Mouse (Mus musculus) splenic B cell, adult 2 months (primary cell): ENCODE measurements around the gene Tacc2.
A peak's percentile ranks its signal among the peaks of the same experiment; 100 is the strongest.

Source experiments
- DNase-seq: peaks from one replicate; pipeline ENCODE4 v3.0.0-alpha.2; 2011; ENCODE audit warnings: low read depth, low spot score
- H3K27me3 ChIP-seq: 2 replicates; pipeline ENCODE4 v1.6.1; 2012; ENCODE audit warnings: mild to moderate bottlenecking, low read length, moderate library complexity, mixed read lengths; ENCODE audit not compliant: control insufficient read depth, poor library complexity, insufficient read depth, severe bottlenecking
- H3K36me3 ChIP-seq: 2 replicates; pipeline ENCODE4 v1.6.1; 2012; ENCODE audit warnings: mild to moderate bottlenecking, low read length, moderate library complexity, mixed read lengths; ENCODE audit not compliant: control insufficient read depth, poor library complexity, insufficient read depth, severe bottlenecking

Tacc2 gene

DNA sequence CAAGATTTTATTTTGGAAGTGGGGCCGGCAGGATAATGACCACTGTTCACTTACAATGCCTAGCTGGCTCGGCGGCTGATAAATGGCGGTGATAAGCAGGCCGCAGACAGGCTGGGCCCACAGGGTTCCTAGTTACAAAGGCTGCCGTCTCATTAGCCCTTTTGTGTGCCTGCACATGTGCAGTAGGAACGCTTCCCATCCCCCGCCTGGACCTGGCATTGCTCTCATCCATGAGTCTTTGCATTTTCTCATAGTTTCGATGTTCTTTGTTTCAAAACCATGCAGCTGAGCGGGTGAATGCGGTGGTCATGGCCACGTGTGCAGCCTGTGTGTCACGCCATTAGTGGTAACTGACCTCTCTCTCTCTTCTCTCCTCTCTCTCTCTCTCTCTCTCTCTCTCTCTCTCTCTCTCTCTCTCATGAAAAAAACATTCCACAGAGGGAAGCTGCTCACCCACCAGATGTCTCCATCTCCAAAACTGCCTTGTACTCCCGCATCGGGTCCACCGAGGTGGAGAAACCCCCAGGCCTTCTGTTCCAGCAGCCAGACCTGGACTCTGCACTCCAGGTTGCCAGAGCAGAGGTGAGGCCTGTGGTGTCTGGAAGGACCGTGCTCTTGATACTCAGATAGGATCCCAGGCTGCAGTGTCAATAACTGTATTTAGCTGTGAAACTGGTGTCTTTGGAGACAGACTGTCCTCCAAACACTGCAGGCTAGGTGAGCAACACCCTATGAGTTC lies 173.7 kb downstream of the Tacc2 start:
- DNase-seq = no peak

GRCm38 (mm10) chr7:130751678-130752077 lies 174.4 kb downstream of the Tacc2 start:
- no peak for DNase-seq
- H3K36me3 ChIP-seq = no peaks in the 10 kb centered on the region
- no peaks in the 10 kb centered on the region for H3K27me3 ChIP-seq

More for the DNA sequence above, 173.7 kb downstream of the Tacc2 start:
- Histone ChIP-seq H3K27me3 (no peaks in the 10 kb centered on the region), H3K36me3 (no peaks in the 10 kb centered on the region)

DNA sequence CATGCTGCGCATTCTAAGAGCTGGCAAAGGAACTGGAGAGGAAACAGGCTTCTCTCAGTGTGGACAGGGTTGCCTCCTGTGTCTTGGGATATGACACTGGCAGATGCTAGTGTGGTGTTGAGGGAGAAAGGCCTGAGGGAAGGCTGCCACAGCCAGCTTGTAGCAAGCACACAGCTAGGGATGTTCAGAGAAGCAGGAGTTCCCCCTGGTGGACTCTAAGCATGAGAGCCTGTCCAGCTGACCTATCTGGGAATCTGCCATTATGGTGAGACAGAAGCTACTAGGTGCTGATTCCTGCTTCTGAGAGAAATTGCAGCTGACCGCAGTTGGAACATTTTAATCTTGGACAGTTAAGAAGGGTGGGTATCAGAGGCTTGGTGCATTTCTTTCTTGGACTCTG lies 177.6 kb downstream of the Tacc2 start:
- Histone ChIP-seq H3K27me3 (no peaks in the 10 kb centered on the region), H3K36me3 (no peaks in the 10 kb centered on the region)
- DNase-seq = no peak

- no peak for DNase-seq
- Histone ChIP-seq H3K36me3 (no peaks in the 10 kb centered on the region), H3K27me3 (no peaks in the 10 kb centered on the region)
Observed at GRCm38 (mm10) chr7:130756343-130756835, 179.2 kb downstream of the Tacc2 start.

GRCm38 (mm10) chr7:130757326-130757865 lies 180.2 kb downstream of the Tacc2 start:
- no peak for DNase-seq

GRCm38 (mm10) chr7:130762071-130762897 lies 185.0 kb downstream of the Tacc2 start:
- Histone ChIP-seq H3K27me3 (no peaks in the 10 kb centered on the region), H3K36me3 (no peaks in the 10 kb centered on the region)
- peak; percentile 69 for DNase-seq

More at GRCm38 (mm10) chr7:130757326-130757865, 180.2 kb downstream of the Tacc2 start:
- H3K27me3 ChIP-seq = no peaks in the 10 kb centered on the region
- no peaks in the 10 kb centered on the region for H3K36me3 ChIP-seq

GRCm38 (mm10) chr7:130764160-130764559 lies 186.9 kb downstream of the Tacc2 start:
- DNase-seq = no peak
- no peaks in the 10 kb centered on the region for H3K27me3 ChIP-seq
- no peaks in the 10 kb centered on the region for H3K36me3 ChIP-seq

GRCm38 (mm10) chr7:130766411-130767170 lies 189.4 kb downstream of the Tacc2 start:
- Histone ChIP-seq H3K36me3 (no peaks in the 10 kb centered on the region), H3K27me3 (no peaks in the 10 kb centered on the region)
- no peak for DNase-seq

DNA sequence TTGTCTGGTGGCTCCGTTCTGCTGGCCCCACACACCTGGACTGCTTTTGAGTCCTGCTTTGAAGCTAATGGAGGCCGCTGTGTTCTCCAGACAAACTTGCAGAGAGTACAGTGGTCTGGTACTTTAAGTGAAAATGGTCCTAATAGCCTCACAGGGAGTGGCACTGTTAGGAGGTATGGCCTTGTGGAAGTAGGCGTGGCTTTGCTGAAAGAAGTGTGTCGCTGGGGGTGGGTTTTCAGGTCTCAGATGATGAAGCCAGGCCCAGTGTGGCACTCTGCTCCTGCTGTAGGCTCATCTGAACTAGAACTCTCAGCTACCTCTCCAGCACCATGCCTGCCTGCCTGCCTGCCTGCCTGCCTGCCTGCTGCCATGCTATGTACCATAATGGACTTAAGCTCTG lies 190.9 kb downstream of the Tacc2 start:
- DNase-seq = no peak

DNA sequence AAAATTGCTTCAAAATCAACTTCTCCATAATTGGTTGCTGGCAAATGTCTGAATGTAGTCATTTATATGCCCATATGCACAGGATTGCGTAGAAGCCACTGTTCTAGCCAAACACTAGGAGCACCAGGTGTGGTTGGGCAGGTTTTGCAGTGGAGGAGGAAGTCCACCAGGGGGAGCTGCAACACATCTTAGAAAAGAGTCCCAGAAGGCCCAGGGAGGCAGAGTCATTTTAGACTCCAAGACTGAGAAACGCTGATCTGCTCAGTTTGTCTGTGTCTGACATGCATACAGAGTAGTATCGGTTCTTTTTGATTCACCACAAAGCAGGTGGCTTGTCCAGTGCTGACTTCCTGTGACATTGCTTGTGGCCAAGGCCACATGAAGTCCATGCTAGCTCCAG lies 193.5 kb downstream of the Tacc2 start:
- DNase-seq = peak; percentile 85
- Histone ChIP-seq H3K36me3 (no peaks in the 10 kb centered on the region), H3K27me3 (no peaks in the 10 kb centered on the region)

More for the DNA sequence above, 190.9 kb downstream of the Tacc2 start:
- Histone ChIP-seq H3K36me3 (no peaks in the 10 kb centered on the region), H3K27me3 (no peaks in the 10 kb centered on the region)

DNA sequence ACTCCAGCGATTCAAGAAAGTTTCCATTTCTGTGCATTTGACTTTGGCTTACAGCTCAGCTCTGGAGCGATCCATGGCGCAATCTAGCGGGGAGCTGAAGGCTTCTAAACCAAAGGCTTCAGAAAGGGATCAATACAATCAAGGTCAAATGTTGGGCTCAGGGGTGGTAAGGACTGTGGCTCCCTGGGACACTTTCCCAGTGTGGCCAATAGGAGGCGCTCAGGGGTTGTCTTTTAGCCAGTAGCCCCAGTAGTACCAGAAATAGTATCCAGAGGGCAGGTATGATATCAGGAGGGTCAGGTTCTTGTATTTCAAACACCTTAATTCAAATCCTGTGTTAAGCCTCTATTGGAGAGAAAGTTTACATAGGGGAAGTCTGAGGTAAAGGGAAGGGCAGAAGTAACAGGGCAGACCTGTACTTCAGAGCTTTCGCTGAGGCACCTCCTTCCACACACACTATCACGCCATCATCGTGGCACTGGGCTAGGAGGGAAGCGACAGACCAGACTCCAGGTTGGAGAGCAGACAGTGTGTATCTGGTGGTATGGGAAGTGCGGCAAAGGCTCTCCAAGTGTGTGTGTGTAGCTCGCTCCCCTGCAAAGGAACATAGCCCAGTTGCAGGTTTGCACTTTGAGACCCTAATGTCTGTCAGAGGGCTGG lies 196.1 kb downstream of the Tacc2 start:
- DNase-seq = peak; percentile 65
- no peaks in the 10 kb centered on the region for H3K27me3 ChIP-seq
- H3K36me3 ChIP-seq = no peaks in the 10 kb centered on the region

- peak; percentile 29 for DNase-seq
Observed at GRCm38 (mm10) chr7:130773914-130774630, 196.8 kb downstream of the Tacc2 start, which contains the start of gene Btbd16. Gene Btbd16 (plus strand): TSS chr7:130774069.

DNA sequence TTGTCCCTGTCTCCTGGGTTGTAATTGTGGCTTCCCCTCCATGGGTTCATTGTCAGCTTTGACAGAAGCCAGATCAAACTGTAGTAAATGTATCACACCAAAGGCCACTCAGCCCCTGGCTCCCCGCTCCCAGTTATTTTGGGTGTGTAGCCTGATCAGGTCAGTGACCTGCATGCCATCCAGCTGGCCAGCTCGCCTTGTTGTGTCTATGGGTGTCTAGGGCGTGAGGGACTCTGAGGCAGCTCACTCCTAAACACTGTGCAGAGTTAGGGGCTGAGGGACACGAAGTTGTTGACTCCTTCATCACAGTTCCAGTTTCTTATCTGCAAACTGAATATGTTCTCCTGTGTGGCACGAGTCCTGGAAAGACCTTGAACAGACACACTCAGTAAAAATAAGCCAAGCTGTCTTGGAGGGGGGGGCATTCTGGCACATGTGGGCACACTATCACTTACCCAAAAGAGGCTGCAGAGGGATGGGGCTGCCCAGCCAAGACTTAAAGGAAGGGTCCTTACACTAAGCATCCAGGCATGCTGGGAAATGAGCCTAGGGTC lies 203.7 kb downstream of the Tacc2 start:
- DNase-seq = no peak
- H3K27me3 ChIP-seq = no peaks in the 10 kb centered on the region
- no peaks in the 10 kb centered on the region for H3K36me3 ChIP-seq

More at GRCm38 (mm10) chr7:130773914-130774630, 196.8 kb downstream of the Tacc2 start, which contains the start of gene Btbd16:
- Histone ChIP-seq H3K36me3 (no peaks in the 10 kb centered on the region), H3K27me3 (no peaks in the 10 kb centered on the region)
